Mouse (Mus musculus): ENCODE results near the gene Sh3bgrl2. TPM values are rescaled to one million over a fixed set of nuclear protein-coding genes. Genes with fewer than 3 reads are reported as not detected.

Sh3bgrl2 gene
- polyA plus RNA-seq, 1 experiment: 7.1 TPM

- DNase-seq (ENCODE audit: low read depth): no peak
Observed at GRCm38 (mm10) chr9:83686511-83687100, 138.5 kb downstream of the Sh3bgrl2 start.

GRCm38 (mm10) chr9:83687904-83688303, 139.8 kb downstream of the Sh3bgrl2 start:
- no peak for DNase-seq (ENCODE audit: low read depth)

Other genes starting within 250 kb of the Sh3bgrl2 start
- gene Lca5, start 107.2 kb upstream of the Sh3bgrl2 start, polyA plus RNA-seq (2012; rRNA removed): 0.68 and 1.3 TPM in 2 replicates